Mouse (Mus musculus) limb, embryonic 15.5 days (tissue): ENCODE data around the gene Adcy4. TPM values are rescaled to one million over a fixed set of nuclear protein-coding genes. Genes with fewer than 3 reads are reported as not detected.
A peak's percentile ranks its signal among the peaks of the same experiment; 100 is the strongest.

ENCODE experiments used
- ATAC-seq: fragments of 200-750 bp; cut with Nextera tagmentation; 2 replicates; pipeline ENCODE4 v1.8.0; 2017; ENCODE audit warnings: low read depth, moderate TSS enrichment; ENCODE audit not compliant: insufficient number of reproducible peaks, low FRiP score, low TSS enrichment
- H3K27ac ChIP-seq: fragments of 300-500 bp; sonication (generic); 2 replicates; pipeline ENCODE4 v1.5.1; 2015; ENCODE audit warnings: moderate library complexity, mild to moderate bottlenecking, inconsistent platforms
- H3K27me3 ChIP-seq: fragments of 300-500 bp; sonication (generic); 2 replicates; pipeline ENCODE4 v1.6.1; 2015; ENCODE audit warnings: inconsistent platforms
- H3K36me3 ChIP-seq: fragments of 300-500 bp; sonication (generic); 2 replicates; pipeline ENCODE4 v1.6.1; 2015; ENCODE audit warnings: inconsistent platforms
- H3K4me1 ChIP-seq: fragments of 300-500 bp; sonication (generic); 2 replicates; pipeline ENCODE4 v1.6.1; 2015; ENCODE audit warnings: inconsistent platforms
- H3K4me2 ChIP-seq: fragments of 300-500 bp; sonication (generic); 2 replicates; pipeline ENCODE4 v1.6.1; 2015; ENCODE audit warnings: mild to moderate bottlenecking, inconsistent platforms
- H3K4me3 ChIP-seq: fragments of 300-500 bp; sonication (generic); 2 replicates; pipeline ENCODE4 v1.5.1; 2015; ENCODE audit warnings: mild to moderate bottlenecking, inconsistent platforms
- H3K9ac ChIP-seq: fragments of 300-500 bp; sonication (generic); 2 replicates; pipeline ENCODE4 v1.6.1; 2015; ENCODE audit warnings: inconsistent platforms
- H3K9me3 ChIP-seq: fragments of 300-500 bp; sonication (generic); 2 replicates; pipeline ENCODE4 v1.6.1; 2016; ENCODE audit warnings: inconsistent platforms
- WGBS: fragments of 180-500 bp; shearing (Covaris S2); methylation state at CpG from one replicate; pipeline ENCODE4 v1.1.7; 2015; 5-methylcytosine and 5-hydroxymethylcytosine counted together
- polyA plus RNA-seq: library from polyadenylated mRNA; unstranded; fragments of >200 nt; fragmentation: Nextera tagmentation; extraction: Ambion mirVana; gene quantifications from 2 replicates; pipeline ENCODE4 v1.2.1, GENCODE M21; 2015

Gene Adcy4
- polyA plus RNA-seq, 1 experiment from 2014 or later, result 21.3 TPM

DNA sequence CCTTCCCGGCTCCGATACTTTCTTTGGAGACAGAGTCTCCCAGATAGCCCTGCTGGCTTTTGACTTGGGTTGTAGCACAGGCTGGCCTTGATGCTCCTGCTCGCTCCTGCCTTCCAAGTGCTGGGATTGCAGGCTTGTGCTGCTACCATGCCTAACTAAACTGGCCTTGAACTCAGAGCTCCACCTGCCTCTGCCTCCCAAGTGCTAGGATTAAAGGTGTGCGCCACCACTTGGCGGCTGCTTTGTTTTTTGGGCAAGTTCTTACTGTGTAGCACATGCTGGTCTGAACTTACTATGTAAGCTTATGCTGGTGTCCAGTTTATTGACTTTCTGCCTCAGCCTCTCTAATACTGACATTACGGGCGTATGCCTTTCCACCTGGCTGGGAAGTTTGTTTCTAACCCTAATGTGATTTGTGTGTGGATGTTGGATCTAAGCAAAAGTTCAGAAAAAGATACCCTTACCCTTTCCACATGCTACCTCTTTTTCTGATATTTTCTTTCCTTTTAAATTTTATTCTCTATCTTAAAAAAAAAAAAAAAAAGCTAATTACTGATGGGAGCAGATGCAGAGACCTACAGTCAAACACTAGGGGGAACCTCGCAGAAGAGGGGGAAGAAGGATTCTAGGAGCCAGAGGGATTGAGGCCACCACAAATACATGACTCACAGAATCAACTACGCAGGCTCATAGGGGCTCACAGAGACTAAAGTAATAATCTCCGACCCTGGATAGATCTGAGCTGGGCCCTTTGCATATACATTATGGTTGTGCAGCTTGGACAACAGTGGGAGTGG is 36.6 kb downstream of the Adcy4 start:
- H3K9ac ChIP-seq, result no peak overlapping the region
- peak overlapping the region; percentile 89 for H3K4me3 ChIP-seq

DNA sequence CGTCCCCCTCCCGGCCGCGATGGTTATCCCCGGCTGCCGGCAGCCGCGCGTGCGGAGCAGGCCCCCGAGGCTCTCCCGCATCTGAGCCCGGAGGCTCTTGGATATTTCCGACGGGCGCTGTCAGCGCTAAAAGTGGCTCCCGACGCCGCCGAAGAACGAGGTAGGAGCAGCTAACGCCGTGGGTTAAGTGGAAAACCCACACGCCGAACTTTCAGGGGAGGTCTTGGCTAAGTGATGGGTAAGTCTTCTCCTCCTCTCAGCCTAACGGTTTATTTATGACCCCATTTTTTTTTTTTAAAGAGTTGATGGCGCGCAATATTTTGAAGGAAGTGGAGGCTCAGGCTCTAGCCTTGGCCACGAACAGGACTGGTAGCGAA is 38.0 kb downstream of the Adcy4 start:
- peak overlapping the region; percentile 89 for H3K4me3 ChIP-seq
- no peak for ATAC-seq

More for the DNA sequence above, 36.6 kb downstream of the Adcy4 start:
- Histone ChIP-seq H3K36me3 (peaks cover 47% of the 10 kb centered on the region), H3K9me3 (no peaks in the 10 kb centered on the region), H3K4me1 (peaks cover 32% of the 10 kb centered on the region), H3K27me3 (no peaks in the 10 kb centered on the region), H3K4me2 (peak overlapping the region; percentile 90; the same call in 1 of the 2 replicates), H3K27ac (no peak overlapping the region)
- 88% methylated on average over 10 of the region's 10 CpGs for WGBS
- no peak for ATAC-seq

DNA sequence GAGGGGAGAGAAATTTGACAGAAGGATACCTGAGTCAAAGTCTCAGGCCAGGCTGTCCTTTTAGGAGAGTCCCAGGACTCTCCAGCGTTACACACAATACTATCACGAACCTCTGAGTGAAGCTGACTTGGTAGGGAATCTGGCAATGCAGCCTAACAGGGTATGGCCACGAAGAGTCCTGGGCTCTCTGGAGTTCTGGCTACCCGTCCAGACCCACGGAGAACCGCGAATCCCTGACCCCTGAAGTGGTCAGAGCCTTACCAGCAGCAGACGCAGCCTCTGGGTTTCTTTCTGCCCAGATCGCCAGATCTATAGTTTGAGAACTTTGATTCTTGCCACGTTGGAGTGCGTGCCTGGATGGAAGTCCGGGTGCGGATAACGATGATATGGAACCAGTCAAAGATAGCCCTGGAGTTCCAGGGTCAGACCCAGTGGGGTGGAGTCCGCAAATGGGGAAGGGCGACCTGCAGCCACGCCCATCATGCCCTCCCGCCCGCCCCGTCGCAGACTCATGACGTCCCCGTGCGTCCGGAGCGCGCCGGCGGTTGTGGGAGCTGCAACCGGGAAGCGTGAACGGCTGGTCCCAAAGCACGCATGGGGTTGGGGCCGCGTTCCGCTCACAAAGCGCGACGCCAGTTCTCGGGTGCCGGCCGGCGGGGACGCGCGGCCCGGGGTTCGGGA is 38.6 kb downstream of the Adcy4 start, which contains the start of the genes Dhrs1 and Nop9:
Gene Dhrs1 (minus strand): TSS at position 511 of the 681 bp plus-strand sequence.
Gene Nop9 (plus strand): TSS at position 514 of the 681 bp plus-strand sequence.
- Histone ChIP-seq H3K9ac (peak within 1 kb of the TSS; percentile 67), H3K4me2 (peak within 1 kb of the TSS; percentile 90), H3K27me3 (no peaks in the 10 kb centered on the region), H3K27ac (peak within 1 kb of the TSS; percentile 65), H3K4me1 (peaks cover 32% of the 10 kb centered on the region), H3K4me3 (peak within 1 kb of the TSS; percentile 89), H3K9me3 (no peaks in the 10 kb centered on the region), H3K36me3 (peaks cover 47% of the 10 kb centered on the region)
- WGBS, result 1% methylated on average over 48 of the region's 48 CpGs
- peak; percentile 81 for ATAC-seq

More for the DNA sequence above, 38.0 kb downstream of the Adcy4 start:
- Histone ChIP-seq H3K9ac (peak overlapping the region; percentile 67), H3K4me1 (peaks cover 32% of the 10 kb centered on the region), H3K27me3 (no peaks in the 10 kb centered on the region), H3K27ac (peak overlapping the region; percentile 65), H3K36me3 (peaks cover 47% of the 10 kb centered on the region), H3K9me3 (no peaks in the 10 kb centered on the region), H3K4me2 (peak overlapping the region; percentile 90)
- WGBS, result under 1% methylated on average over 31 of the region's 31 CpGs

DNA sequence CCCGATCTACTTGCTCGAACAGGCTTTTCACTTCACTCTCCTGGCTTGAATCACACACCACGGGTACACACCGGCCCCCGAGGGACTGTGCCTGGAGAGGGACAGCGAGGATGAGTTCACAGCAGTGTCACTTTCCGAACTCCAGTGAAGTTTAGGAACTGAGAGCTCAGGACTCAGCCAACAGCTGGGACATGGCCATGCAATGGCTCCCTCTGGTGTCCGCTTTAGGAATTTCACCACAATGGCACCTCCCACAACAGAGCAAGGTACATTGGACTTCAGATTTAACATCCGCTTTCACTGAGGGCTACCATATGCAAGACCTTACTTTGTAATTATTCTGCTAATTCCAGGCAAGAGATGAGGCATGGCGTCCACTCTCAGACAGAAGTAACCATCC is 40.2 kb downstream of the Adcy4 start:
- H3K9me3 ChIP-seq, result no peaks in the 10 kb centered on the region
- H3K27me3 ChIP-seq, result no peaks in the 10 kb centered on the region
- WGBS, result 20% methylated on average over 10 of the region's 10 CpGs
- peak overlapping the region; percentile 45 for H3K4me2 ChIP-seq
- H3K9ac ChIP-seq, result no peak overlapping the region
- peak overlapping the region; percentile 15; the same call in 1 of the 2 replicates for H3K4me3 ChIP-seq
- peaks cover 48% of the 10 kb centered on the region for H3K36me3 ChIP-seq
- no peak overlapping the region for H3K27ac ChIP-seq
- peak; percentile 49; the same call in 1 of the 2 replicates for ATAC-seq
- H3K4me1 ChIP-seq, result peaks cover 32% of the 10 kb centered on the region

DNA sequence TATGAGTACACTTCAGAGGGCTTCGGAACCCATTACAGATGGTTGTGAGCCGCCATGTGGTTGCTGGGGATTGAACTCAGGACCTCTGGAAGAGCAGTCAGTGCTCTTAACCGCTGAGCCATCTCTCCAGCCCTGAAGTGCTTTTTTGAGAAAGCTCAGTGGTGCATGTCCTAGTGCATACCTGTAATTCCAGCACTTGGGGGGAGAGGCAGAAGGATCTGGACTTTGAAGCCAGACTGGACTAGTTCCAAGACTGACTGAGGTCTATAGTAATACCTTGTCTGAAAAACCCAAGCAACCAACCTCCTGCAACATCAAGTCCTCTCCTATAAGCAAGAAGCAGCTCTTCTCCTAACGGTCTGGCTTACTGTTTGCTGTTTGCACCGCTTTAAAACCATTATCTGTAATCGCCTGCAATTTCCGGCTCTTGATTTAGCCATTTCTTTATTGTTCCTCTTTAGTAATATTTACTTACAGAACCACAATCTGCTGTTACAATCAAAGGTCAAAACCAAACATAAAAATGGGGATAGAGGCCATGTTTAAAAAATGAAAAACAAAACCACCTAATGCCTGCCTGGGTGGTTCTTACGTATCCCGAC is 46.7 kb downstream of the Adcy4 start:
- Histone ChIP-seq H3K4me3 (no peak overlapping the region), H3K4me1 (no peaks in the 10 kb centered on the region), H3K36me3 (peaks cover 39% of the 10 kb centered on the region), H3K9ac (no peak overlapping the region), H3K27ac (no peak overlapping the region), H3K27me3 (no peaks in the 10 kb centered on the region), H3K4me2 (no peak overlapping the region), H3K9me3 (no peaks in the 10 kb centered on the region)
- 82% methylated on average over 9 of the region's 9 CpGs for WGBS
- no peak for ATAC-seq

DNA sequence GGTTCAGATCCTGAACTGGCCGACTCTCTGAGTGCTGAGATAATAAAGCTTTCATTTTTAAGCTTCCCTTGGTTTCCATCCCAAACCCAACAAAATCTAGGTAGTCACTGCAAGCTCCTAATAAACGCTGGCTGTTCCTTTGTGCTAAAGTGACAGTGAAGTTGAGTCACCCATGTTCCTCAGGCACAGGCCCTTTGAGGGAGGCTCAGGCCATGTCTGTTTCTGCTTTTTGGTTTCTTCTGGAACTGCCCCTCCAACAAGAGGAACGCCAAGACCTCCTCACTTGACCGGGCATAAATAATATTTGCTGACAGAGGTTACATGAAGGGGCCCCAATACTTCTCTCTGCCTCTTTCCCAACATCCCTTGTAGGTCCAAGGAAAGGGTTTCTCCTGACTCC is 48.1 kb downstream of the Adcy4 start:
- ATAC-seq, result no peak
- Histone ChIP-seq H3K36me3 (peaks cover 25% of the 10 kb centered on the region), H3K9ac (no peak overlapping the region), H3K27me3 (no peaks in the 10 kb centered on the region), H3K4me1 (no peaks in the 10 kb centered on the region), H3K9me3 (no peaks in the 10 kb centered on the region), H3K4me2 (no peak overlapping the region), H3K4me3 (no peak overlapping the region), H3K27ac (no peak overlapping the region)
- 75% methylated on average over 4 of the region's 4 CpGs for WGBS

DNA sequence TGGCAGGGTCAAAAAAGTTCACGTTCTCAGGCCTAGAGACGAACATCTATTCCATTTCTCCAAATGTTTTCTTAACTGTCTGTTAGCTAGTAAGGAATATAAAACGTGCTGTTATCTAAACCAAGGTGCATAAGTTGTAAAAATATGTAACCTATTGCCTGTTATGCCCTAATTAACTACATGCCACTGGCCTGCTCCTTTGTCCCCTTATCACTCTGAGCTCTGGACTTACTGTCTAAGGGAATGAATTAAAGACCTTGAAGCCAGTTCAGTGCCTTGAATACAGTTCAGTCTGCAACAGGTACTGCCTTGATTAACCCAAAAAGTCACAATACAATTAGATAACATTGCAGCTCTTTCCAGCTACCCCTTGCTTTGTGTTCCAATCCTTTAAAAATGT is 48.6 kb downstream of the Adcy4 start:
- Histone ChIP-seq H3K4me2 (no peak overlapping the region), H3K4me3 (no peak overlapping the region), H3K36me3 (peaks cover 21% of the 10 kb centered on the region), H3K27ac (no peak overlapping the region), H3K9me3 (no peaks in the 10 kb centered on the region), H3K9ac (no peak overlapping the region), H3K27me3 (no peaks in the 10 kb centered on the region), H3K4me1 (no peaks in the 10 kb centered on the region)
- 69% methylated on average over 3 of the region's 3 CpGs for WGBS
- ATAC-seq, result no peak

DNA sequence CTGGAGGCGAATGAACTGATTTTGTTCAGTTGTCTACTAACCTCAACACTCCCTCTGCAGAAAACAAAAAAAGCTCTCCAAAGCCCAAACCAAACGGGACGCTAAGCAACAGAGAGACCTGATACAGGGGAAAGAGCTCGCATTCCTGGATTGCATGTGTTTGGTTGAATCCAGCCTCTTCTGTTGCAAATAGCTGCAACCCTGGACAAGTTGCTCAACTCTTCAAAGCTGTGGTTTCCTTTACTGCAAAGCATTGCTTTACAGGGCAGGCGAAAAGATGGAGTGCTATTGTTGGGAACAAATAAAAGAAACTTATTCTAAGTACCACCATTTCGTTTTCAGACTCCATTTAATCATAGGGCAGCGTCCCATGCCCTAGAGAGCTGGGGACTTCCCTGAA is 49.0 kb downstream of the Adcy4 start:
- Histone ChIP-seq H3K9ac (no peak overlapping the region), H3K4me3 (no peak overlapping the region), H3K27ac (no peak overlapping the region), H3K36me3 (peaks cover 16% of the 10 kb centered on the region), H3K4me2 (no peak overlapping the region), H3K9me3 (no peaks in the 10 kb centered on the region), H3K4me1 (no peaks in the 10 kb centered on the region), H3K27me3 (no peaks in the 10 kb centered on the region)
- no peak for ATAC-seq
- WGBS, result 71% methylated on average over 7 of the region's 7 CpGs

DNA sequence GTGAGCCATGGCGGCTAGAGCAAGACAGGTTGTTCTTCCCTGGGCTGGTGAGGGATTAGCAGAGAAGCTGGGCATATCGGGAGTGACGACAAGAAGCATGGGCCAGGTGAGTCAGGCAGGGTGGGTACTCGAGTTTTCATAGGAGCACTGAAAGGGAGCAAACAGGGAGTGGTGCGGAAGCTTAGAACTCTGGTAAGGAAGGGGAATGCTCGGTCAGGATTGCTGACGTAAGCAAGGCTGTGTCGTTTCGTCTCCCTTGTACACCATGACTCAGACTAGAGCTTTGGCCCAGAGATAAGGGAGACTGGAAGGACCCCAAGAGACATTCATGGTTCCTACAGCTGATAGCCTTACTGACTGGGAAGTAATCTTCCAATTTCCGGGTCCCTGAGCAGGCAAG is 50.0 kb downstream of the Adcy4 start:
- peaks cover 6% of the 10 kb centered on the region for H3K36me3 ChIP-seq
- no peak overlapping the region for H3K9ac ChIP-seq
- no peaks in the 10 kb centered on the region for H3K4me1 ChIP-seq
- H3K4me2 ChIP-seq, result no peak overlapping the region
- no peak overlapping the region for H3K27ac ChIP-seq
- 69% methylated on average over 10 of the region's 10 CpGs for WGBS
- H3K4me3 ChIP-seq, result no peak overlapping the region
- no peak for ATAC-seq
- H3K9me3 ChIP-seq, result no peaks in the 10 kb centered on the region
- no peaks in the 10 kb centered on the region for H3K27me3 ChIP-seq

DNA sequence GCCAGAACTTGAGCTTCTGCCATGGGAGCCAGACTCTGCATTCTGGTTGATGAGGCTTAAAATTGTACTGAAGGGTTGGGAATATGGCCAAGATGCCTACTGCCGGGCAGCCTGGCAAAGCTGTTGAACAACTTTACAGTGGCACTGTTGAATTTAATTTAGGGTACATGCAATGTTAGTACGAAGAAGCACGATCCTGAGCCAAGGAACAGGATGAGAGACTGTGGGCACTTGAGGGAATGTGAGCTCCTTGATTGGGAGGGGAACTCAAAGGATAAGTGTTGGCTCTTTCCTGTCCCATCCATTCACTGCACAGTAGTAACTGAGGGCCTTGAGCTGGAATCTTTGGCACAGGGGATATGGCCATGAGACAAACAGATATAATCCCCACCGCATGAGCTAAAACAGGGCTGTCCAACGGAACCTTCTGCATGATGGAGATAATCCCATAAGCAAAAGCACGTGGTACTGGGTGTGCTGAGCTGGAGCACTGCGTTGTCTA is 53.3 kb downstream of the Adcy4 start:
- Histone ChIP-seq H3K4me2 (no peak overlapping the region), H3K9me3 (no peaks in the 10 kb centered on the region), H3K36me3 (no peaks in the 10 kb centered on the region), H3K27ac (no peak overlapping the region), H3K27me3 (no peaks in the 10 kb centered on the region), H3K9ac (no peak overlapping the region), H3K4me1 (no peaks in the 10 kb centered on the region), H3K4me3 (no peak overlapping the region)
- 77% methylated on average over 7 of the region's 7 CpGs for WGBS
- no peak for ATAC-seq

DNA sequence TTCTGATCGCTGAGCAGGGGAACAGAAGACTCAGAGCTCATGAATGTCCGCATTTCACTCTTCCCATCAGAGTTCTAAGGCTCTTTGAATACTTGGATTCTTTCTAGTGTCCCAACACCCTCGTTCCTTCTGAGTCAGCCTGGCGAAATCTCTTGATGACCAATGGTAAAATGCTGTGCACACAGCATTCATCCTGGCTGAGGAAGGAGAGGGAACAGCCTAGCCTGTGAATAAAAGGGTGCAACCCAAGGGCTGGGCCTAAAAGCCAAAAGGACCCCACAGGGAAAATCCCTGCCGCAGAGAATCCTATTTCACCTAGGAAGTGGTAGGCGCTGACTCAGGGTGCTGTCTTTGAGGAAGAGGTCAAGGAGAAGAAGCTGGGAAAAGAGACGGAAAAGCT is 53.8 kb downstream of the Adcy4 start:
- H3K27ac ChIP-seq, result no peak overlapping the region
- no peak overlapping the region for H3K4me2 ChIP-seq
- no peaks in the 10 kb centered on the region for H3K36me3 ChIP-seq
- 83% methylated on average over 7 of the region's 7 CpGs for WGBS
- H3K9ac ChIP-seq, result no peak overlapping the region
- no peak for ATAC-seq
- H3K4me1 ChIP-seq, result no peaks in the 10 kb centered on the region
- H3K27me3 ChIP-seq, result no peaks in the 10 kb centered on the region
- H3K4me3 ChIP-seq, result no peak overlapping the region
- H3K9me3 ChIP-seq, result no peaks in the 10 kb centered on the region
